Mouse (Mus musculus) cortical plate, adult 2 months (tissue): ENCODE results near the gene Vmac.

Source experiments
- CTCF ChIP-seq: fragments of 200-500 bp; IDR thresholded peaks from 2 replicates; pipeline ENCODE4 v1.5.1; 2011; ENCODE audit warnings: mild to moderate bottlenecking, control low read depth, low read length; ENCODE audit not compliant: insufficient read depth; ENCODE audit errors: extremely low read depth
- POLR2A ChIP-seq: fragments of 200-500 bp; IDR thresholded peaks from 2 replicates; pipeline ENCODE4 v1.6.1; 2011; ENCODE audit warnings: mild to moderate bottlenecking, low read length, control low read depth; ENCODE audit not compliant: insufficient read depth; ENCODE audit errors: extremely low read depth

DNA sequence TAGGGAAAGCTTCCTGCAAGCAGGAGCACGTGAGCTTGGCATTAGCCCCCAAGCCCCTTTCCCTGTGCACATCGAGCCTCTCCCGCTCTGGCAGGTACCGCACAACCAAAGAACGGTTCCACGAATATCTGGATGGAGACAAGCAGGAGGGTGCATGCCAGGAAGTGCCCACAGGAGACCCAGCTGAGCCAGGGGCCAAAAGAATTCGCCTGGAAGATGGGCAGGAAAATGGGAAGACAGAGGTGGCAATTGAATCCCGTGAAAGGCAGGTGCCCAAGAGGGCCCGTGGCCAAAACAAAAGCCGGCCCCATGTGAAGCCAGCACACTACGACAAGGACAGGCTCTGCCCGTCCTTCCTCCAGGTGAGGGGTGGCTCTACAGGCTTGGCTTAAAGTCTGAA is 47.6 kb upstream of the Vmac start:
- TF ChIP-seq POLR2A: no peak
- no peak for TF ChIP-seq CTCF
